Mouse (Mus musculus) cortical plate, adult 2 months (tissue): ENCODE data around the gene Tor1a.

ENCODE experiments used
- CTCF ChIP-seq: fragments of 200-500 bp; IDR thresholded peaks from 2 replicates; pipeline ENCODE4 v1.5.1; 2011; ENCODE audit warnings: mild to moderate bottlenecking, control low read depth, low read length; ENCODE audit not compliant: insufficient read depth; ENCODE audit errors: extremely low read depth
- POLR2A ChIP-seq: fragments of 200-500 bp; IDR thresholded peaks from 2 replicates; pipeline ENCODE4 v1.6.1; 2011; ENCODE audit warnings: mild to moderate bottlenecking, low read length, control low read depth; ENCODE audit not compliant: insufficient read depth; ENCODE audit errors: extremely low read depth

- no peak for TF ChIP-seq CTCF
- no peak for TF ChIP-seq POLR2A
Observed at GRCm38 (mm10) chr2:30962570-30963254, 5.0 kb downstream of the Tor1a start.
